Mouse (Mus musculus) B cell, adult 67 days (primary cell): ENCODE results near the gene B430305J03Rik. TPM values are rescaled to one million over a fixed set of nuclear protein-coding genes. Genes with fewer than 3 reads are reported as not detected.

Source experiments
- total RNA-seq, 2 experiments: library from RNA; stranded (reverse); gene quantifications; 4 replicates each; pipeline ENCODE4 v1.2.4; 2023

The B430305J03Rik gene
- under 1 TPM; 0.30 to 0.32 TPM for total RNA-seq

DNA sequence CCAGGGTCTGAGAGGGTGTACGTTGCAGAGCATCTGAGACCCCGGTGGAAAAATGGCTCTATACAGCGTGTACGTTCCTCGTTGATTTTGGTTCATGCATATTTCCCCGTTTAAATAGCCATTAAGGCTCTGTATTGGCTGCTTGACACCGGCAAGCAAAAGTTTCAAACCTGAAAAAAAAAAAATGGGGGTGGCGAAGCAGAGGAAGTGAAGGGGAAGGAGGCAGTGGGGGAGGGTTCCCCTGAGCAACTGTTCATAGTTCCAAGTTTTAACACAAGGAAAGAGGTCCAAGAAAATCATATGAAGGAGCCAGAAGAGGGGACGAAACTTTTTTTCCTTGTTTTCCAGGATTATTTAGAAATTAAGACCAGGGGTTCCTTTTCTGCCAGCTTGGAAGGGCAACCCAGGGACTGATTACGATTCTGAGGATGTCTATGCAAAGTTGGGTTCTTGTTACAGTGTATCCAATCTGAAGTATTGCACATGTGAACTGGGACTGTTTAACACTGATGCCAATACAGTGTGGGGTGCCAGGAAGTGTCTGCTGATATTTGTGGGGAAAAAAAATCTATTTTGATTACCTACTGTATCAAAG is at the start of gene B430305J03Rik:
Gene B430305J03Rik, minus strand, starts transcription at position 173 of the 595 bp plus-strand sequence.

DNA sequence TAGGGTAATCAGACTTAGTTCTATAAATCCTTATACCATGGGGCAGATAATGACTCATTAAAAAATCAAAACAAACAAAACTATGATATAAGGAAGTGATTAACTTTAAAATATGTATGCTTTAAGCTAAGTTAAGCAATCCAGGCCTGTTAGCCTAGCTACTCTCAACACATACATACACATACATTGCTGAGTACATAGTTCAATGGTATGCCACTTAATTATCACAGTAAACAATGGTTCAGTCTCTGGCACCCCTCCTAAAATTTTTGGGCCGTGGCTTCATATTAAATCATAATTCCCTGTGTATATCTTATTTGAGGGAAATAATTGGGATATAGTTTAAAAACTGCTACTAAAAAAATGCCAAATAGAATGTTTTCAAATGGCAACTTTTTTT is 4.4 kb downstream of the B430305J03Rik start, which contains the start of gene Rap2b:
Gene Rap2b, plus strand, starts transcription at position 301 of the 400 bp plus-strand sequence.

Other genes starting within 250 kb of the B430305J03Rik start
- 1 to 10 TPM; 5.3 to 5.8 TPM for gene Rap2b, start 4.3 kb downstream of the B430305J03Rik start, total RNA-seq